Mouse (Mus musculus): Measurements from ENCODE around the gene Zfp775. TPM values are rescaled to one million over a fixed set of nuclear protein-coding genes. Genes with fewer than 3 reads are reported as not detected.

Zfp775 gene
- polyA plus RNA-seq, 1 experiment from 2014 or later: 11.1 TPM

DNA sequence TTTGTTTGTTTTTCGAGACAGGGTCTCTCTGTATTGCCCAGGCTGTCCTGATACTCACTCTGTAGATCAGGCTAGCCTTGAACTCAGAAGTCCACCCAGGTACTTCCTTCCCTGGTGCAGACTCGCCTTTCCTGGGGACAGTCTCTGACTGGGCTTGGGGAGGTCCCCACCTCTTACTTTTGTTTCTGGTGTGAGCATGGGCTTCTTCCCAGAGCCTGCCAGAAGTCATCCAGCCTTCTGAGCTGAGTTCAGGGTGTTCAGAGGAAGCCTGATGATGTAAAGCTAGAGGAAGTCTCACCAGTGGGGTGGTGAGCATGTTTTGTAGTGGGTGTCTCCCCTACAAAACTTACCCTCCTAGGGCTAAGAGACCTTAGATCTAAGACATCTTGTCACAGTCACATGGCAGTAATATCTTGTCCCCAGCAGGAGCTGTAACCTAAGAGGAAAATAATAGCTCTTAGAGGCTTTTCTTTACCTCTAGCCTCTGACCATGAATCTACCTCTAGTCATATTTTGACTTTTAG is 67.6 kb downstream of the Zfp775 start:
- no peak overlapping the region for H3K4me3 ChIP-seq
- WGBS: 75% methylated on average over 2 of the region's 2 CpGs
- DNase-seq (ENCODE audit: extremely low spot score, low spot score): no peak
- no peaks in the 10 kb centered on the region for H3K4me1 ChIP-seq
- H3K36me3 ChIP-seq (replicated peaks): no peaks in the 10 kb centered on the region
- no peaks in the 10 kb centered on the region for H3K27me3 ChIP-seq (ENCODE audit: poor library complexity, severe bottlenecking)
- no peak overlapping the region for H3K27ac ChIP-seq
- no peaks in the 10 kb centered on the region for H3K9me3 ChIP-seq

Other genes with a start within 250 kb of the Zfp775 start
- gene Krba1, start 206.5 kb upstream of the Zfp775 start, polyA plus RNA-seq (2016; fragmentation: Nextera tagmentation; extraction: Ambion mirVana): 23.7 and 24.5 TPM in 2 replicates
- 12.9 and 13.1 TPM in 2 replicates for gene Zfp467, start 156.2 kb upstream of the Zfp775 start, polyA plus RNA-seq (2016; fragmentation: Nextera tagmentation; extraction: Ambion mirVana)
- 0.15 and 0.19 TPM in 2 replicates for gene Sspo, start 153.8 kb upstream of the Zfp775 start, polyA plus RNA-seq (2016; fragmentation: Nextera tagmentation; extraction: Ambion mirVana)
- 43.4 and 44.0 TPM in 2 replicates for gene Atp6v0e2, start 64.4 kb upstream of the Zfp775 start, polyA plus RNA-seq (2016; fragmentation: Nextera tagmentation; extraction: Ambion mirVana)
- 15.2 and 16.5 TPM in 2 replicates for gene Lrrc61, start 47.3 kb upstream of the Zfp775 start, polyA plus RNA-seq (2016; fragmentation: Nextera tagmentation; extraction: Ambion mirVana)
- 0.30 and 0.41 TPM in 2 replicates for gene Rarres2, start 29.3 kb upstream of the Zfp775 start, polyA plus RNA-seq (2016; fragmentation: Nextera tagmentation; extraction: Ambion mirVana)
- not detected in 2 replicates for gene Gm45021, start 12.5 kb upstream of the Zfp775 start, polyA plus RNA-seq (2016; fragmentation: Nextera tagmentation; extraction: Ambion mirVana)
- 53.1 and 56.8 TPM in 2 replicates for gene Repin1, start 8.2 kb upstream of the Zfp775 start, polyA plus RNA-seq (2016; fragmentation: Nextera tagmentation; extraction: Ambion mirVana)
- 1.2 and 2.3 TPM in 2 replicates for gene Gm44965, start 8.1 kb upstream of the Zfp775 start, polyA plus RNA-seq (2016; fragmentation: Nextera tagmentation; extraction: Ambion mirVana)
- gene AI854703, start 24.7 kb downstream of the Zfp775 start, polyA plus RNA-seq (2016; fragmentation: Nextera tagmentation; extraction: Ambion mirVana): 0.46 and 0.83 TPM in 2 replicates
- gene Gimap8, start 45.2 kb downstream of the Zfp775 start, polyA plus RNA-seq (2016; fragmentation: Nextera tagmentation; extraction: Ambion mirVana): 0.31 and 0.33 TPM in 2 replicates
- 4.0 TPM in 2 replicates for gene Gimap9, start 74.1 kb downstream of the Zfp775 start, polyA plus RNA-seq (2016; fragmentation: Nextera tagmentation; extraction: Ambion mirVana)
- gene Gimap4, start 82.5 kb downstream of the Zfp775 start, polyA plus RNA-seq (2016; fragmentation: Nextera tagmentation; extraction: Ambion mirVana): 5.9 and 6.8 TPM in 2 replicates
- gene Gimap6, start 106.2 kb downstream of the Zfp775 start, polyA plus RNA-seq (2016; fragmentation: Nextera tagmentation; extraction: Ambion mirVana): 8.4 and 9.7 TPM in 2 replicates
- not detected in 2 replicates for gene Gm28053, start 116.5 kb downstream of the Zfp775 start, polyA plus RNA-seq (2016; fragmentation: Nextera tagmentation; extraction: Ambion mirVana)
- not detected in 2 replicates for gene Gimap7, start 116.6 kb downstream of the Zfp775 start, polyA plus RNA-seq (2016; fragmentation: Nextera tagmentation; extraction: Ambion mirVana)
- 5.9 and 6.1 TPM in 2 replicates for gene Gimap1, start 137.0 kb downstream of the Zfp775 start, polyA plus RNA-seq (2016; fragmentation: Nextera tagmentation; extraction: Ambion mirVana)
- 0.62 and 1.0 TPM in 2 replicates for gene Gimap5, start 144.1 kb downstream of the Zfp775 start, polyA plus RNA-seq (2016; fragmentation: Nextera tagmentation; extraction: Ambion mirVana)
- gene Gimap3, start 168.8 kb downstream of the Zfp775 start, polyA plus RNA-seq (2016; fragmentation: Nextera tagmentation; extraction: Ambion mirVana): not detected in 2 replicates
- 7.4 and 10.3 TPM in 2 replicates for gene Tmem176a, start 238.9 kb downstream of the Zfp775 start, polyA plus RNA-seq (2016; fragmentation: Nextera tagmentation; extraction: Ambion mirVana)
- gene Tmem176b, start 239.4 kb downstream of the Zfp775 start, polyA plus RNA-seq (2016; fragmentation: Nextera tagmentation; extraction: Ambion mirVana): 19.8 and 25.4 TPM in 2 replicates